Mouse (Mus musculus): ENCODE data around the gene Capn2. TPM values are rescaled to one million over a fixed set of nuclear protein-coding genes. Genes with fewer than 3 reads are reported as not detected.

Gene Capn2
- polyA plus RNA-seq (2015; fragmentation: Illumina TruSeq; extraction: RNeasy Lipid Tissue Mini Kit (QIAGEN cat#74804); ENCODE audit: insufficient read depth, low read depth, low replicate concordance): 19.9 TPM

GRCm38 (mm10) chr1:182516758-182517676 is at the start of gene Capn2:
Gene Capn2 (minus strand): TSS chr1:182517608.

GRCm38 (mm10) chr1:182564408-182565120 is 47.2 kb upstream of the Capn2 start, which contains the start of gene Capn8:
Gene Capn8 (plus strand): TSS chr1:182565007.

Other genes with a start within 250 kb of the Capn2 start
- 38.6 TPM for gene Degs1, start 234.8 kb downstream of the Capn2 start, polyA plus RNA-seq (2015; fragmentation: Illumina TruSeq; extraction: RNeasy Lipid Tissue Mini Kit (QIAGEN cat#74804); ENCODE audit: insufficient read depth, low read depth, low replicate concordance)
- gene Fbxo28, start 176.0 kb downstream of the Capn2 start, polyA plus RNA-seq (2015; fragmentation: Illumina TruSeq; extraction: RNeasy Lipid Tissue Mini Kit (QIAGEN cat#74804); ENCODE audit: insufficient read depth, low read depth, low replicate concordance): 3.6 TPM
- 4.2 TPM for gene Trp53bp2, start 108.4 kb downstream of the Capn2 start, polyA plus RNA-seq (2015; fragmentation: Illumina TruSeq; extraction: RNeasy Lipid Tissue Mini Kit (QIAGEN cat#74804); ENCODE audit: insufficient read depth, low read depth, low replicate concordance)
- not detected for gene Capn8, start 47.4 kb upstream of the Capn2 start, polyA plus RNA-seq (2015; fragmentation: Illumina TruSeq; extraction: RNeasy Lipid Tissue Mini Kit (QIAGEN cat#74804); ENCODE audit: insufficient read depth, low read depth, low replicate concordance)
- gene Ccdc185, start 231.6 kb upstream of the Capn2 start, polyA plus RNA-seq (2015; fragmentation: Illumina TruSeq; extraction: RNeasy Lipid Tissue Mini Kit (QIAGEN cat#74804); ENCODE audit: insufficient read depth, low read depth, low replicate concordance): not detected
- gene Susd4, start 246.3 kb upstream of the Capn2 start, polyA plus RNA-seq (2015; fragmentation: Illumina TruSeq; extraction: RNeasy Lipid Tissue Mini Kit (QIAGEN cat#74804); ENCODE audit: insufficient read depth, low read depth, low replicate concordance): 0.74 TPM